Mouse (Mus musculus) adipocyte (in vitro differentiated cells): ENCODE measurements around the gene Sv2b.
"Not testable (repeated sequence)": the region's sequence is repeated elsewhere in the genome, so short reads cannot be mapped to it uniquely, and the experiment has no call there.

Experiments
- DNase-seq: peaks from one replicate; pipeline ENCODE4 v3.0.0-alpha.2; 2016; ENCODE audit warnings: low spot score

The Sv2b gene

DNA sequence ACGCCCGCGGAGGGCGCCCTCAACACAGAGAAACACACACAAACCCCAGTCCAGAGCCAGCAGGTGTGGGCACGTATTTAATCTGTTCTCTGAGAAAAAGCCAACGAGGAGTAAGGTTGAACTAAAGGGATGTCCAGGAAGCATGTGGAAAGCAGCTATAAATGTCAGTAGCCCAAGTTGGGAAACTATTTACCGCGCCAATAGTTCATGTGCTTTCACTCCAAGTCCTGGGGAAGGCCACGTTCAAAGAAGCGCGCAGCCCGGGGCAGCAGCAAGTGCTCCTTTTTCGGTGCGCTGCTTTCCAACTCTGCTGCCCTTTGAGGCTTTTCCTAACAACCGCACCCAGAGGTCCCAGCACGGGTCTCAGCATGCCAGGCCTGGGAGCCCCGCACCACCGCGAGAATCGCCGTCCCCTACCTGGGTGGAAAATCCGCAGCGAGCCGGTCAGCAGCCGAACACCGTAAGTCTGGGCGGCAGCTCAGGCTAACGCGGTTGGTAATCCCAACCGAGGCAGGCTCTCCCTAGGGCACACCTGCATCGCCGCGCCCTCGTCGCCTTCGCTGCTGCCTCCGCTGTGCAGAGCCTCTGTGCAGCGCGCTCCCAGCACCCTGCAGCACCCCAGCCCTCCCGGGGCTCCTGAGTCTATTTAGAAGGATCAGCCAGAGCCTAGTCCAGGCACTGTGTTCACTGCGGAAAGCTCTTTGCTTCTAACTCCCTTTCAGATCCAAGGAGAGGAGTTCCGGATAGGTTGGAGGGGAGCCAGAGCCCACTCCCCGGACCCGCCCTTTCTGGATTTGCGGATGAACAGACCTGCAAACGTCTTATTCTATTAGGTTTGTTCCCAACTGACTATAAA, at the start of gene Sv2b:
Gene Sv2b, minus strand, starts transcription at position 806 of the 856 bp plus-strand sequence.
- DNase-seq = no peak

DNA sequence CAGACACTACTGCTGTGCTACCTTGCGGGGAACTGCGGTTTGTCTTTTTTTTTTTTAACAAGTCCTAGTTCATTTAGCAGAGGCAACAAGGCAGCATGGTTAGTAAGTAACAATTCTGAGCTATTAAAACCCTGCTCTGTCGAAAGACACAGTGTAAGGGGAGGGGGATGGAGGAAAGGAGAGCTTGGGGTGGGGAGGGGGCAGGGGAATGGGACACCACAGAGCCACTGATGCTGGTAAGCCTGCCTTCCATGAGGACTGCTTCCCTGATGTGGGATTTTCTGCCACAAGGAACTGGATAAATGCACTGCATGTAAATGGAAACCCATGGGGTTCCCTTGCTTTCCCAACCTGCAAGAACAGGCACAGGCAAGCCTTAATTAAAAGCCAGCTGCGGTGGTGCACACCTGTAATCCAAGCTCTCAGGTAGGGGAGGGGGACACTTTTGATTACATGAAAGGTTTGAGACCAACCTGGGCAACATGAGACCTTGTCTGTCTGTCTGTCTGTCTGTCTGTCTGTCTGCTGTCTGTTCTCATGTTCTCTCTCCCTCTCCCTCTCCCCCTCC, 49.3 kb upstream of the Sv2b start:
- DNase-seq = no peak

DNA sequence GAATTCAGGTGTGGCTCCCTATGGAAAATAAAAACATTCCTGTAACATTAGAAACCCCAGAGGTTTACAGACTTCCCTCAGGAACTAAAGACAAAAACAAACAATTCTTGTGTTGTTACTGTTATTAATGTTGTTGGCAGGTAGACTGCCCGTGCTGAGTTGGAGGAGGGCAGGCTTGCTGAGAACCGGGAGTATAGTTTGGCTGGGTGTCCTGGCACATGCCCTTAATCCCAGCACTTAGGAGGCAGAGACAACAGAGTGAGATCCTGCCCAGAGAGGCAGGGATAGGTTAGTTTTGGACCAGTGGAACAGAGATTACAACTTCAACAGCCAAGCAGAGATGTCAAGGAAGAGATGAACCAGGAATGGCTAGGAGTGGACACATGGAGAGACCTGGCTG, 46.5 kb upstream of the Sv2b start:
- no peak for DNase-seq

DNA sequence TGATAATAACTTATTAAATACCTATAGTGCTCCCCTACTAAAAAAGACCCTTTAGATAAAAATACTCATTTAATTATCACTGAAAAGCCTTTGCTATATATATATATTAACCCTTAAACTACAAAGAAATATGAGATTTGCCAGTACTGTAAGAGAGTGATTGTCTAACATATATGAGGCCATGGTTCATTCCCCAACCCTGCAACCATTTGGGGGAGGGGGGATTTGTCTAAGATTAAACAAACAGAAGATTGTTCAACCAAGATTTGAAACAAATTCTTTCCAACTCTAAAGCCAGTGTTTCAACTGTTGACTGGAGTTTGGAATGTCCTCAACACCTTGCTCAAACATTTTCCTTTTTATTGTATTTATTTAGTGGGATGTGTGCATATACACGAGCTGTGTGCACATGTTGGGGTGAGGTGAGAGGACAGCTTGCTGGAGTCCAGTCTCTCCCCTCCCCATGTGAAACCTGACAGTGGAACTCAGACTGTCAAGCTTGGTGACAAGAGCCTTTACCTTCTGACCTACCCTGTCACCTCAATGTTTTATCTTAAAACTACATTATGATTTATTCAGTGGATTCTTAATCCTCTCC, 43.8 kb upstream of the Sv2b start:
- no peak for DNase-seq

DNA sequence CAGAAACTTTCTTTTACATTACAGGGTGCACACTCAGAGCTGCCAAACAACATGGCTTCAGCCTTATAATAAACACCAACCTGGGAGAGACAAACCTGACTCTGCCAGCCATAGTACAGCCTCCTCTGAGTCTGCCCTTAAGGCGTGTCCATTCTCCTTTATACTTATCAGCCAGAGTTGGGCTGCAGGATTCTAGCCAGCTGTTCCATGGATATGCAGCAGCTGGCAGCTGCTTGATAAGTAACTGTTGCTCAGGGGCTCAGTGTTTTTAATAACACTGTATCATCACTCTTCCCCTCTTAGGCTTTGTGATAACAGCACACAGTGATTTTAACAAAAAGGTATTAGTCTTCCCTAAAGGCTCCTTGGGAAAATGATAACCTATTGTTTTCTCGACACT, 41.1 kb upstream of the Sv2b start:
- DNase-seq = no peak

DNA sequence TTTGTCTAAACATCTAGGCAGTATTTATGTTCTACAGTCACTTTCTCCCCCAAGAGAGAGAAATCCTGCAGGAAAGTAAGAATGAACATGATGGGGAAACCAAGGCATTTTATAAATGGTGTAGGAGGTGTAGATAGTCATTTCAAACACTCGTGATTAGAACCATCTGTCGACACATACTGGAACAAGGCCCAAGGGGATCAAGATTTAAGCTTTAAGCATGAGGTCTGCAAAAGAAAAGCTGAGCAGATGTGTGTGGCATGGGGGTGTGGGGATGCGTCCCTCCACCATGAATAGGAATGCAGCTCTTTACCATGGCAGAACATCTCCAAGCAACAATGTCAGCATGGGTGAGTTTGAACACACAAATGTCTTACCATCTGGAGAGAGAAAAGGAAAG, 23.2 kb upstream of the Sv2b start:
- DNase-seq = no peak

DNA sequence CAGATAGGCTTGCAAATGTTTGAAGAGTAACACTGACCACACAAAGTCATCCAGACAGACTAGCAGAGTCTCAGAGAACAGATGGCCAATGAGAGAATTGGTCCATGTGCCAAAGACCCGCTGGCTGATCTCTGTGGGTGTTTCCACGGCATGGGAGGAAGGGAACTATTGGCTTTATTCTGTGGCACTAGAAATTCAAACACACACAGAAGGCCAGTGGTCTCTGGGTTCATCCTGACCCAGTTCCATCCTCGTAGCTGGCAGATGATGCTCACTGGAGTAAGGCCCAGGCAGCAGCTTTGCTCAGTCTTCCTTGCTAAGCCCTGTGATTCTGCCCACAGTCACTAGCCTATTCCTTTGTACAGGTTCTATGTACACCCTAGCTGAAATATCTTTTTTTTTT, 20.7 kb upstream of the Sv2b start:
- DNase-seq = no peak

DNA sequence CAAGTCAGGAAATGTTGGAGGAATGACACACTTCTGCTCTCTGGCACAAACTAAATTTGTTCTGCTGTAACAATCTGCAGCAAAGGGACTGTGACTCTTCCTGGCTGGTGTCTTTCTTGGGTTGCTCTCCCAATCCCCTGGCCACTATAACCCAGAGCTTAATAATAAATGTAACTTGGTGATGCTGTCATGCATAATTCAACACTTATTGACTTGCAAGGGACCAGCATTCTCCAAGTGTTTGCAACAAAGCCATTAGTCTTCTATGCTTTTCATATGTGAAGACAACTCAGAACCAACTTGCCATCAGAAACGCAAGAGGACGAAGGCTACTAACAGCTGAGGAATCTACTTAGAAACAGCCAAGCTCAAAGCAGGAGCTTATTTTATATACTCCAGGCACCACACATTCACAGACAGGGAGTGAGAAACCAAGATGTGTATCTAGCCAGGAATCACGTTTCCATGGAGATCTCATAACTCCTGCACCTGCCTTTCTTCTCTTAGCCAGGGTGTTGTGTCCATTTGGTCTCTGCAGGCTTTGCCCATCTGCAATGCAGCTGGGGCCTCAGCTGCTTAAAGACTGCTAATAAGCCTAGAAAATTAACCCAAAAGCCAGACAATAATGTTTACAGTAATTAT, 19.8 kb upstream of the Sv2b start:
- no peak for DNase-seq

DNA sequence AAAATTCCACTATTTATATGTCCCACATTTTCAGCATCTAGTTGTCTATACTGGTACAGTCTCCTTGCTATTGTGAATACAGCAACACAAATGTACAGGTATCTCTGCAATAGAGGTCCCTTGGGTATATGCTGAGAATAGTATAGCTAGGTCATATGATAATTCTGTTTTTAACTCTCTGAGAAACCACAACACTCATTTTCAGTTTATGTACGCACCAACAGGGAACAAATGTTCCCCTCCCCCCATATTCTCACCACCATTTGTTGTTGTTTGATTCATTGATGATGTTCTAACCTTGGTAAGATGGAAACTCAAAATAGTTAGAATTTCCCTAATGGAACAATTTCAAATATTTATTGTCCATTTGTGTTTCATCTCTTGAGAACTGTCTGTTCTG, 16.2 kb upstream of the Sv2b start:
- no peak for DNase-seq

DNA sequence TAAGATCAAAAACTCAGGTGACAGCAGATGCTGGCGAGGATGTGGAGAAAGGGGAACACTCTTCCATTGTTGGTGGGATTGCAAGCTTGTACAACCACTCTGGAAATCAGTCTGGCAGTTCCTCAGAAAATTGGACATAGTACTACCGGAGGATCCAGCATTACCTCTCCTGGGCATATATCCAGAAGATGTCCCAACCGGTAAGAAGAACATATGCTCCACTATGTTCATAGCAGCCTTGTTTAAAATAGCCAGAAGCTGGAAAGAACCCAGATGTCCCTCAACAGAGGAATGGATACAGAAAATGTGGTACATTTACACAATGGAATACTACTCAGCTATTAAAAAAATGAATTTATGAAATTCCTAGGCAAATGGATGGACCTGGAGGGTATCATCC, 13.7 kb upstream of the Sv2b start:
- DNase-seq = not testable (repeated sequence)

DNA sequence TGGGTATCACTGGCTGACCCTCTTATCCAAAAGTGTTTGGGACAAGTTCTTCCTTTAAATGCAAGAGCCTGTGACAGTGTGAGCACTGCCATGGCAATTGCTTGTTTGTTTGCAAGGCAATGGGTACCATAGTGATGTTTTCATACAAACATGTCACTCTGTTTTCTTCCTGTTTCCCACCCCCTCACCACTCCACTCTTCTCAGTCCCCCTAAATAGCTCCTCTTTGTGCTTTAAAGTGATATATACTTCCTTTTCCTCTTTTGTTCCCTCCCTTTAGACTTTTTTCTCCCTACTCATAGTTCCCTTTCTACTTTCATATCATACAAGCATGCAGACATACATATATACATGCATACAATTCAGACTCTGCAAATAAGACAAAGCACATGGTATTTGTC, 10.9 kb upstream of the Sv2b start:
- no peak for DNase-seq

DNA sequence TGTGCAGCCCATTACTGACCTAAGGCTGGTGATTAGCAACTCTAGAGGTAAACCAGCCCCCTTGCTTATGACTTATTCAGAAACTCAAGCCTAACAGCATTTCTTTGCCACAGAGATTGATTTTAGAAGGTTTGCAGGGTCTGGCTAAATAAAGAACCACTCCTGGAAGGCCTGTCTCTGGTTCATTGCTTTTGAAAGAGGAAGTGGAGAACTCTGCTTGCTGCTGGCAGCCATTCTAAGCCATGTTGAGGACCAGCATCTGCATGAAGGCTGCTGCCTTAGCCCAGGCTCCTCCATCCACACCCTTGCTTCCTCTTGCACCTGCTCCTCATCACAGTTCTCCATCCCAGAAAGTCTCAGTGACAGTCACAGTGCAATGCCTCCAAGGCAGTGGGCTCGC, 9.3 kb upstream of the Sv2b start:
- DNase-seq = no peak

DNA sequence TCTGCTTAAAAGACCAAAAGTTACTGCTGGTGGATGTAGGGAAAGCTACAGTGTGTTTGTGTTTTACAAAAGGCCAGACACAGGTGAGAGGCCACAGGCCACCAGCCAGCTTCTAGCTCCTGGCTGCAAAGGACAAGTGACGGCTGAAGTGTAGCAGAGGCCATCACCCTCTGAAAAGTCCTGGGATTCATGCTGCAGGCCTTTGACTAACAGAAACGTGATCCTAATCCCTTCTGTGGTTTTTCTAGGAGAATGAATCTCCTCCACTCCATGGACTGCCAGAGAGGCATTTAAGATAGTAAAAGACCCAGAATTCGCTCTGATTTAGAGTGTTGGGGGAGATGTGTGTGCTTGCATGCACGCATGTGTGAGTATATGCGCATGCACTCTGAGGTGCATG, 5.8 kb upstream of the Sv2b start:
- DNase-seq = no peak

DNA sequence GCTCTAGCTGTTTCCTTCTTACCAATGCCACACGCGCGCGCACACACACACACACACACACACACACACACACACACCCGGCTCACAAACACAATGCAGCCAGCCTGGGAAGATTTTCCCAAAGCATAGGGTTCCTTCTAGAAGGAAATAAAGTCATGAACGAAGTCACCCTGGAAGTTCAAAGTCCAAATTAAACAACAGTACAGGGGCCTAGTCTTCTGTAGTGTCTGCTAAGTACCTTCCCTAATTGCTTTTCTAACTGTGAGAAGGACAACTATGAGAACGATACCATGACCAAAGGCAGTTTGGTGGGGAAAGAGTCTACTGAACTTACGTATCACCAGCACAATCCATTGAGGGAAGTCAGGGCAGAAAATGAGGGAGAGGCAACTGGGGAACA, 508 bp upstream of the Sv2b start:
- DNase-seq = no peak

DNA sequence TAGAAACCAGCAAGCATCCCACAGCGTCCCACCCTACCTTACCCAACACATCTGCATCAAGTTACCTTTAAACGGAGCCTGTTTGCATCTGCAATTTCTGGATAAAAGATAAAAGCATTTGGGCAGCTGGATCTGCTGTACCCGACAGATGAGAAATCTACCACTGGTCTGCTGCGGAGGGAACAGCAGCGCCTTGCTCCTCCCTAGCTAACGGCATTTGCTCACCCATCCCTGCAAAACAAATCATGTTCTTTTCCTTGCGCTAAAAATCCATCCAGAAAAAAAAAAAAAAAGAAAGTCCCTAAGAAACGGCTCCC, 964 bp downstream of the Sv2b start:
- DNase-seq = no peak

DNA sequence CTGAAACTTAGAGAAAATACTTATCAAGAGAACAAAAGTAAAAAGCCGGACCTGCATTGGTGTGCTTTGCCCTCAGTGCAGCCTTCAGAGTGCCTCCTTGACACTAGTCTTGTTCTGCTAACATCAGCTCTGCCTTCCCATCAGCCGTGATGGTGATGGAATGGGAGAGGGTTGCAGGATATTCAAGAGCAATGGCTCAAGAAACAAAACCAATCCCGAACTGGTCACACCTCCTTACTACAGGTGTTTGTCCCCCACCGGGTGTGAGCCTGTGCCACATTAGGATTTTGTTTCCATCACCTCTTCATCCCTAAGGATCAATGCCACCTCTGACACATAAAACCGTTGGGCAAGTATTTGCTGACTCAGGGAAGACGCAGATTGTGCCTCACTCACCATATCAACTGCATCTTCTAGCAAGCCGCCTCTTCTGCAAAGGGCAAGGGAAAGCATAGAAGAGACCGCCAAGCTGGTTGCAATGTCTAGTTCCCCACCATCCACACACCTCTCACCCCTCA, 1.4 kb downstream of the Sv2b start:
- DNase-seq = no peak

DNA sequence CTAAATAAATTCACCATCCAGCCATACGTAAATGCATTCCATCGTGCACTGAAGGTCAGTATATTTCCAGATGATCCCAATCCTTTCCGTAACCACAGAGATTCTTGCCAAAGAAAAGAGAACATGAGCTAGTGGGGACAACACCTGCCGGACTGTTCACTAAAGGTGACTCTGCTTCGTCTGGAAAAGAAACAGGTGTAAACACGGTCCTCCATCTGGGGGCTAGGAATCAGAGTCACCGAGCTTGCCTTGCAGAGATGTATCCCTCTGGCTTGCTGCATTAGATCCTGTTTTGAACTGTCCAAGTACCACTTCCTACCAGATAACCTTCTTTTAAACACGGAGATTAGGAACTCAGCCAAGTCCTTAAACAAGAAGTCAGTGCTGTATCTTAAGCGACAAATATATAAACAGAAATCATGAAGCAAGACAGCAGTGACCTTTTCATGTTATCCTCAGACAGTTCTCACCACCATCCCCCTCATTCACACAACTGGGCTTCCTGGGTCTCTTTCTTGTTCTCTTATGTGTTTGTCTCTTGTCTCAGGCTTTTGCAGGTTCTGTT, 3.1 kb downstream of the Sv2b start:
- DNase-seq = no peak

DNA sequence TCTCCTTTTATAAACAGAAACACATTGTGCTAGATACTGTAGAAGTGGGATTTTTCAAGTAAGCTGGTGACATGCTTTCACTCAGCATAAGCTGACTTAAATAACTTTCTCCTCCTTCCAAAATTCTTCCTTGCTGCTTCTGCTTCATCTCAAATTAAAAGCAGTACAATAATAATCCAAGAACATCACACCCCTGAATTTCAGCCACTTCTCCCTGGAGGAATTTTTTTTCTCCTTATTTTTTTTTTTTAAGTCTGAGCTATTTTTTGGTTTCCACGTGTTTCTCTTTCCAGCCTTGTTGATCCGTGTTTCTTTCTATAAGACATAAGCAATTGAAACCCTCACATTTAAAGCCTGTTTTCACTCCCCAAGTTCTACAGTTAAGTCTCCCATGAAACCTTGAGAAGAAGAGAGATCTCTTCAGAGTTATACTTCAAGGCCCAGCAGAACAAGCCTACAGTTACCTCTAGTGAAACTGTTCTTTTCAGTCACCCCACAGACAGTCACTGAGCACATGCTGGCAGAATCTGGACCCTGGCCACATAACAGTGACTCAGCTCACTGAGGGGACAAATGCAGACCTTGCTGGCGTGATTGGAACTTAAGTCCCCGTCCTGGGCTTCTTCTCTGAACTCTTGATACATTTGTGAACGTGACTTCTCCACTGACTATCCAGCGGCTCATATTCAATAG, 6.4 kb downstream of the Sv2b start:
- no peak for DNase-seq

DNA sequence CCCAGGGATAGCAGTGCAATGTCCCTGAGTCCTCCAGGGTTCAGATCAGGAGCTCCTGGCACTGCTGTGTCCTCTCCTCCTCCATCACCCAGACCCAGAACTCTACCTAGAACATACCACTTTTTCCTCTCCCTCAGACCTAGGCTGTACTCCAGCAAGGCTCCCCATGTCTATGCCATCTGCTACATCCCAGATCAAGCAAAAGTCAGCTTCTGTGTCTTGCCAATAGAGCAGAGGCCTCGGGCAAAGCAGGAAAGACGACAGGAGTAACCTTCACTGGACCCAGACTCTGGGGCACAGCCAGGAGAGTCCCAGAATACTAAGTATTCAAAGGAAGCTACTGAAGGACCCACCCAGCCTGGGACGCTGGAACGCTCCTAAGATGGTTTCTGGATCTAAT, 9.8 kb downstream of the Sv2b start:
- no peak for DNase-seq

DNA sequence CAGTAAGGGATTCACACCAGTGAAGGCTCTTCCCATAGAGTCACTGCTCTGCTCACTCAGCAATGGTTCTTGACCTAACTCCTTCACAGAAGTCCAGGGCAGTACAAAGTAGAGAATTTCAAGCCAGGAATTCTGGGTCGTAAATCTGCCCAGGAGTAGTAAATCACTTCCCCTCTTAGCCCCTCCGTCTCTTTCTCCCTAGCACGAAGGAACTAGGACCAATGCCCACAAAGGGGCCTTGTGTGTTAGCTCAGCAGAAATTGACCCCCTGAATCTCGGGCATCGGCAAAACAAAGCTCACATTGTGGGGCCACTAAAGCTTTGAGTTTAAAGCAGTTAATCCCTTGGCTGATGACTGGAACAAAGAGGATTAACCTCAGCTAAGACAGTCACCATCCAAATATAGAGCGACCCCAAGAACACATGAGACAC, 12.4 kb downstream of the Sv2b start:
- DNase-seq = no peak

DNA sequence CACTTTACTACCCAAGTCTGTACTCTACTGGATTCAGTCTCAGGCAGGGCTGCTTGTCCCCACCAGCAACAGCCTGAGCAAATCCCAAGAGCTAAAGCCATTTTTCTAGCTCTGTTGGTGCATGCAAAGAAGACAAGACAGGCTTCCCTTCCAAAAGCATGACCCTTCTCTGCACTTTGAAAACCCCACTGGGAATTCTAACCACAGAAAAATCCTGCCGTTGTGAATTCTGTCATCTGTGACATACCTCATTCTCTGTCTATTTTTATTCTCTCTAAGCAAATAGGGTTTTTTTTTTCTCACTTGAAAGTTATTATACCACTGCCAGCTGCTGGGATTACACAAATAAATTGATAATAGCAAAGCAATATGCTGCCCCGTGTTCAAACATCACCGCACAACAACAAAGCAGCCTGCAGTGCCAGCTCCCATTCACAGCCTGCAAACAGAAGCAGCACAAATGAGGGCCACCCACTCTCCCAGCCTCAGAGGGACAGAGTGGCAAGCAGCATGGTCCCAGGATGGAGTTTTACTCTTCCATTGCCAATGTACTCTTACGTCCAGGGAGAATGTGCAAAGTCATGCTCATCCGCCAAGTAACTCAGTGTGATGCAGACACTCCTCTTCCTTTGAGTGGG, 13.7 kb downstream of the Sv2b start:
- DNase-seq = no peak

DNA sequence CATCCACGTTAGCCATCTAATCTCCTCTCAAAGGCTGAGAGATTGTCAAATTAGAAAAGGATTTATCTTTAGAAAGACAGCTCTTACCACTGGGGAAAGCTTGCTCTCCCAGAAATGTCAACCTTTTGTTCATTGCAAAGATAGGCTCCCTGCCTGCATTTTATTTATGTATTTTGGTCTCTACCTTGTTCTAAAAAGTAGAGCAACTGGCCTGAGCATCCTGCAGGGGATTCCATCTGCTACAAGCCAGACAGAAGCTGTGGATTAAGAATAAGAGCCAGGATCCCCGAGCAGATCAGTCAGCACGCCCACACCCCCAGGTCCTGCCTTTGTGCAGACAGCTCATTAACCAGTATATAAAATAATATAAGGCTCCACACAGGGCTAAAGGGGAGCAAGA, 16.8 kb downstream of the Sv2b start:
- DNase-seq = no peak
